ENCODE assay signal across 9 mouse cellular contexts in genomic region chr6:103511972-103512565, GRCm38 (mm10). TPM values are rescaled to one million over a fixed set of nuclear protein-coding genes. Genes with fewer than 3 reads are reported as not detected.
DNase-seq lines count a peak whose midpoint lies in the region; ATAC-seq and TF ChIP-seq lines count a peak whose summit lies in the region.
"Had no signal": no experiment of that assay in that cellular context is flagged by ENCODE, and none has a peak within 500 bp of the region (broad histone marks: within the 10 kb centered on the region; RNA-seq: fewer than 3 reads in every experiment).

No protein-coding gene starts in this region.

- ATAC-seq in heart, embryonic 11.5 days (replicated peaks; ENCODE audit: insufficient number of reproducible peaks, low FRiP score, low TSS enrichment) = peak; percentile 31; the same call in 1 of the 2 replicates
- ATAC-seq in forebrain, embryonic 16.5 days = peak; percentile 69
- ATAC-seq in kidney, postnatal 0 days (replicated peaks; ENCODE audit: low FRiP score, low read depth) = peak; percentile 71
- no peak for ATAC-seq in limb, embryonic 15.5 days (ENCODE audit: insufficient number of reproducible peaks, low FRiP score, low TSS enrichment, low read depth)
- peak; percentile 89 for ATAC-seq in neural tube, embryonic 15.5 days (ENCODE audit: low FRiP score)

- 2% methylated on average over 29 of the region's 29 CpGs for WGBS in heart, embryonic 11.5 days (ENCODE audit: insufficient replicate concordance)
- 1% methylated on average over 29 of the region's 29 CpGs for WGBS in forebrain, embryonic 16.5 days
- WGBS in kidney, postnatal 0 days = under 1% methylated on average over 29 of the region's 29 CpGs
- 2% methylated on average over 29 of the region's 29 CpGs for WGBS in limb, embryonic 15.5 days
- WGBS in neural tube, embryonic 15.5 days = under 1% methylated on average over 29 of the region's 29 CpGs

- peaks cover 3% of the 10 kb centered on the region; the same call in 1 of the 2 replicates for H3K4me1 ChIP-seq in heart, embryonic 11.5 days (ENCODE audit: control insufficient read depth, insufficient read depth, low read length)
- peaks cover 23% of the 10 kb centered on the region for H3K4me1 ChIP-seq in forebrain, embryonic 16.5 days (replicated peaks; ENCODE audit: control insufficient read depth, insufficient read depth, low read length)
- H3K4me1 ChIP-seq in kidney, postnatal 0 days (replicated peaks; ENCODE audit: insufficient read depth, low read length) = no peaks in the 10 kb centered on the region
- peaks cover 20% of the 10 kb centered on the region for H3K4me1 ChIP-seq in limb, embryonic 15.5 days
- H3K4me1 ChIP-seq in neural tube, embryonic 15.5 days = peaks cover 36% of the 10 kb centered on the region

- no peak overlapping the region for H3K9ac ChIP-seq in heart, embryonic 11.5 days (ENCODE audit: low read depth, low read length)
- H3K9ac ChIP-seq in forebrain, embryonic 16.5 days (replicated peaks; ENCODE audit: low read depth, low read length) = peak overlapping the region; percentile 88
- H3K9ac ChIP-seq in kidney, postnatal 0 days (ENCODE audit: low read depth, low read length) = no peak overlapping the region
- no peak overlapping the region for H3K9ac ChIP-seq in limb, embryonic 15.5 days
- peak overlapping the region; percentile 90 for H3K9ac ChIP-seq in neural tube, embryonic 15.5 days (replicated peaks)

- peak overlapping the region; percentile 39 for H3K4me3 ChIP-seq in heart, embryonic 11.5 days (ENCODE audit: low read depth, low read length)
- H3K4me3 ChIP-seq in forebrain, embryonic 16.5 days (replicated peaks; ENCODE audit: low read length) = peak overlapping the region; percentile 67
- H3K4me3 ChIP-seq in kidney, postnatal 0 days (replicated peaks; ENCODE audit: low read depth, low read length) = peak overlapping the region; percentile 29
- H3K4me3 ChIP-seq in limb, embryonic 15.5 days = peak overlapping the region; percentile 41
- H3K4me3 ChIP-seq in neural tube, embryonic 15.5 days (replicated peaks) = peak overlapping the region; percentile 66

- H3K4me2 ChIP-seq in heart, embryonic 11.5 days = peak overlapping the region; percentile 67
- H3K4me2 ChIP-seq in forebrain, embryonic 16.5 days (ENCODE audit: low read length) = peak overlapping the region; percentile 77
- H3K4me2 ChIP-seq in kidney, postnatal 0 days (ENCODE audit: low read length) = peak overlapping the region; percentile 48
- H3K4me2 ChIP-seq in limb, embryonic 15.5 days = peak overlapping the region; percentile 64
- H3K4me2 ChIP-seq in neural tube, embryonic 15.5 days = peak overlapping the region; percentile 69

- TF ChIP-seq CTCF in kidney, postnatal 0 days (IDR thresholded peaks at IDR 0.05; ENCODE audit: low read depth) = no peak

- H3K27ac ChIP-seq in heart, embryonic 11.5 days (ENCODE audit: low read depth, low read length) = no peak overlapping the region
- H3K27ac ChIP-seq in forebrain, embryonic 16.5 days (ENCODE audit: low read length) = peak overlapping the region; percentile 98
- no peak overlapping the region for H3K27ac ChIP-seq in kidney, postnatal 0 days
- no peak overlapping the region for H3K27ac ChIP-seq in limb, embryonic 15.5 days
- H3K27ac ChIP-seq in neural tube, embryonic 15.5 days (replicated peaks) = peak overlapping the region; percentile 97

- H3K27me3 ChIP-seq in heart, embryonic 11.5 days (ENCODE audit: control insufficient read depth, insufficient read depth, low read length) = peaks cover 34% of the 10 kb centered on the region
- H3K27me3 ChIP-seq in forebrain, embryonic 16.5 days (replicated peaks; ENCODE audit: control insufficient read depth, insufficient read depth, low read length) = no peaks in the 10 kb centered on the region
- peaks cover 25% of the 10 kb centered on the region for H3K27me3 ChIP-seq in kidney, postnatal 0 days (ENCODE audit: insufficient read depth, low read length)
- peaks cover 38% of the 10 kb centered on the region for H3K27me3 ChIP-seq in limb, embryonic 15.5 days
- no peaks in the 10 kb centered on the region for H3K27me3 ChIP-seq in neural tube, embryonic 15.5 days (replicated peaks)
- H3K27me3 ChIP-seq: CH12.LX had no signal

- no peaks in the 10 kb centered on the region for H3K9me3 ChIP-seq in heart, embryonic 11.5 days (replicated peaks; ENCODE audit: control insufficient read depth, low read length)
- H3K9me3 ChIP-seq in forebrain, embryonic 16.5 days (ENCODE audit: control insufficient read depth, low read length) = no peaks in the 10 kb centered on the region
- no peaks in the 10 kb centered on the region for H3K9me3 ChIP-seq in kidney, postnatal 0 days (replicated peaks; ENCODE audit: low read length)
- H3K9me3 ChIP-seq in limb, embryonic 15.5 days = no peaks in the 10 kb centered on the region
- no peaks in the 10 kb centered on the region for H3K9me3 ChIP-seq in neural tube, embryonic 15.5 days (replicated peaks)

- no peak for DNase-seq in heart, adult 18-20 months
- peak; percentile 92 for DNase-seq in cerebellum, adult 18-20 months
- peak; percentile 18 for DNase-seq in kidney, postnatal 0 days (ENCODE audit: low spot score)
- DNase-seq in adipocyte (ENCODE audit: low spot score) = no peak

- no peaks in the 10 kb centered on the region for H3K36me3 ChIP-seq in heart, embryonic 11.5 days (ENCODE audit: control insufficient read depth, insufficient read depth, low read length)
- no peaks in the 10 kb centered on the region for H3K36me3 ChIP-seq in forebrain, embryonic 16.5 days (ENCODE audit: control insufficient read depth, insufficient read depth)
- H3K36me3 ChIP-seq in kidney, postnatal 0 days (ENCODE audit: insufficient read depth, low read length) = no peaks in the 10 kb centered on the region
- H3K36me3 ChIP-seq in limb, embryonic 15.5 days = no peaks in the 10 kb centered on the region
- no peaks in the 10 kb centered on the region for H3K36me3 ChIP-seq in neural tube, embryonic 15.5 days

RNA-seq across cellular contexts. Expression of gene Chl1, which starts 1.7 kb away (rescaled TPM):
- polyA plus RNA-seq in heart, embryonic 11.5 days (2014; fragmentation: Nextera tagmentation; extraction: Ambion mirVana) = 0.06 and 0.17 TPM in 2 replicates
- total RNA-seq in heart, adult 18-20 months (2021) = 1 to 10 TPM in 1 of 2 experiments, under 1 TPM in 1; 0.87 to 1.2 TPM
- 121 and 127 TPM in 2 replicates for polyA plus RNA-seq in forebrain, embryonic 16.5 days (2015; fragmentation: Nextera tagmentation; extraction: Ambion mirVana)
- 0.13 and 0.22 TPM in 2 replicates for polyA plus RNA-seq in kidney, postnatal 0 days (2015; fragmentation: Nextera tagmentation; extraction: Ambion mirVana)
- polyA plus RNA-seq in limb, embryonic 15.5 days (2015; fragmentation: Nextera tagmentation; extraction: Ambion mirVana) = 5.9 and 7.0 TPM in 2 replicates
- polyA plus RNA-seq in neural tube, embryonic 15.5 days (2015; fragmentation: Nextera tagmentation; extraction: Ambion mirVana) = 77.0 and 97.9 TPM in 2 replicates
- total RNA-seq: CH12.LX had no signal

Comparison
In these comparisons a context has a peak if more than half of its experiments do, and no peak if none do; other contexts are left out.
1. H3K27ac ChIP-seq: peak in forebrain, embryonic 16.5 days (single experiment) and neural tube, embryonic 15.5 days (single experiment); none in heart, embryonic 11.5 days (single experiment), kidney, postnatal 0 days (single experiment) and limb, embryonic 15.5 days (single experiment).
2. H3K9ac ChIP-seq: peak in forebrain, embryonic 16.5 days (single experiment) and neural tube, embryonic 15.5 days (single experiment); none in heart, embryonic 11.5 days (single experiment), kidney, postnatal 0 days (single experiment) and limb, embryonic 15.5 days (single experiment).
3. DNase-seq: peak in cerebellum, adult 18-20 months (2 of 2) and kidney, postnatal 0 days (single experiment); none in heart, adult 18-20 months (0 of 2) and adipocyte (single experiment).
4. Peak in every context shown above with its lines, with median percentiles within 50 percentile points of each other: H3K4me2 ChIP-seq and H3K4me3 ChIP-seq.